Comparison of ENCODE assay signal across 24 mouse cellular contexts in the genomic region with DNA sequence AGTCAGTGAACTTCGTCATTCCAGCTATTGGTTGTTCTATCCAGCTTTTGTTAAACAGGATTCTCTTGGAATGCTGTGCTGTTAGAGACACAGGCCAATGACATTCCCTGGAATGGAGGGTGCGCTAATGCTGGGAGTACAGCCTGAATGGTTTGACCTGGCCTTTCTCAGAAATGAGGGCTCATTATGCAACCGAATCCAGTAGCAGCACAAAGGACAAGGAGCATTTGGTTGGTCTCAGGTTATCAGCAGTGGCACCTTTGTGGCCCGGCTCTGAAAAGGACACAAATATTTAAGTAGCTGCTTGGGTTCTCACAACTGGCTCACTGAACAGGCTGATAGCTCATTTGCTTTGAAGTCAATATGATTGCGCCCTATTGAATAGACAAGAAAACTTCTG.
DNase-seq lines count a peak whose midpoint lies in the region; ATAC-seq lines count a peak whose summit lies in the region.
"Had no signal": no experiment of that assay in that cellular context is flagged by ENCODE, and none has a peak within 500 bp of the region (broad histone marks: within the 10 kb centered on the region; RNA-seq: fewer than 3 reads in every experiment).

No protein-coding gene starts in this region.

- DNase-seq in kidney, adult 8-10 months: peak; percentile 20 to 35
- DNase-seq in kidney, postnatal 10 days: no peak
- DNase-seq in ES-CJ7 (ENCODE audit: low read depth, low spot score): peak; percentile 3
- DNase-seq in thymus, postnatal 14 days: no peak
- no peak for DNase-seq in frontal cortex, adult 2 months (ENCODE audit: extremely low spot score in 1 of 2, low spot score in 1 of 2)
- no peak for DNase-seq in testis, postnatal 10 days (ENCODE audit: low spot score)
- DNase-seq: adrenal gland, postnatal 14 days; cerebellum, adult 8-10 months; cerebellum, postnatal 36 days; gastrocnemius, postnatal 10 days; heart, postnatal 4 days; layer of hippocampus, adult 9-11 months; thymus, postnatal 36 days had no signal

- no peak overlapping the region for H3K4me3 ChIP-seq in brown adipose tissue, adult 24 weeks (ENCODE audit: insufficient read depth, low read depth, low read length)
- no peak overlapping the region for H3K4me3 ChIP-seq in liver, embryonic 15.5 days (replicated peaks)
- H3K4me3 ChIP-seq: embryonic facial prominence, embryonic 15.5 days; heart, embryonic 10.5 days; left cerebral cortex, adult 2 months; midbrain, embryonic 12.5 days had no signal

- H3K4me2 ChIP-seq in liver, embryonic 15.5 days: no peak overlapping the region
- H3K4me2 ChIP-seq: embryonic facial prominence, embryonic 15.5 days; hindbrain, embryonic 14.5 days; midbrain, embryonic 12.5 days had no signal

- H3K9me3 ChIP-seq in liver, embryonic 15.5 days (replicated peaks): no peaks in the 10 kb centered on the region
- H3K9me3 ChIP-seq: embryonic facial prominence, embryonic 15.5 days; heart, embryonic 10.5 days; midbrain, embryonic 12.5 days had no signal

- no peak overlapping the region for H3K9ac ChIP-seq in liver, embryonic 15.5 days
- H3K9ac ChIP-seq: embryonic facial prominence, embryonic 15.5 days; hindbrain, embryonic 14.5 days; midbrain, embryonic 12.5 days had no signal

- 0 out of 2 replicates have a peak overlapping the region, but pooled peaks have one; percentile 43 for H3K27ac ChIP-seq in brown adipose tissue, adult 24 weeks (replicated peaks; ENCODE audit: low read depth, low read length)
- no peak overlapping the region for H3K27ac ChIP-seq in liver, embryonic 15.5 days (replicated peaks)
- H3K27ac ChIP-seq: embryonic facial prominence, embryonic 15.5 days; heart, embryonic 10.5 days; hindbrain, embryonic 14.5 days; left cerebral cortex, adult 2 months; midbrain, embryonic 12.5 days had no signal

- 61% methylated on average over 5 of the region's 5 CpGs for WGBS in liver, embryonic 15.5 days (ENCODE audit: insufficient replicate concordance)

- ATAC-seq in liver, embryonic 15.5 days (ENCODE audit: insufficient read depth): peak; percentile 70
- ATAC-seq: forebrain, embryonic 14.5 days; inflammation-experienced regulatory T-cells, adult 6 months; lung, postnatal 0 days had no signal

- H3K36me3 ChIP-seq in liver, embryonic 15.5 days (replicated peaks): no peaks in the 10 kb centered on the region
- H3K36me3 ChIP-seq: embryonic facial prominence, embryonic 15.5 days; heart, embryonic 10.5 days; midbrain, embryonic 12.5 days had no signal

- H3K4me1 ChIP-seq in brown adipose tissue, adult 24 weeks (ENCODE audit: control insufficient read depth, insufficient read depth, insufficient read length, low read length): peaks cover 2% of the 10 kb centered on the region; the same call in 1 of the 2 replicates
- H3K4me1 ChIP-seq in liver, embryonic 15.5 days (replicated peaks): 0 out of 2 replicates have a peak, but pooled peaks cover 5% of the 10 kb centered on the region
- H3K4me1 ChIP-seq: embryonic facial prominence, embryonic 15.5 days; heart, embryonic 10.5 days; midbrain, embryonic 12.5 days had no signal

- no peaks in the 10 kb centered on the region for H3K27me3 ChIP-seq in liver, embryonic 15.5 days
- H3K27me3 ChIP-seq: CH12.LX; embryonic facial prominence, embryonic 15.5 days; midbrain, embryonic 12.5 days had no signal

Comparison
In these comparisons a context has a peak if more than half of its experiments do, and no peak if none do; other contexts are left out.
1. DNase-seq: peak in kidney, adult 8-10 months (2 of 2) and ES-CJ7 (single experiment); none in kidney, postnatal 10 days (single experiment), thymus, postnatal 14 days (single experiment), frontal cortex, adult 2 months (0 of 2) and testis, postnatal 10 days (single experiment).